Mouse (Mus musculus) thymus, adult 2 months (tissue): ENCODE results near the gene Auts2.

Experiments used
- CTCF ChIP-seq: fragments of 200-500 bp; IDR thresholded peaks from 2 replicates; pipeline ENCODE4 v1.5.1; 2012; ENCODE audit warnings: mild to moderate bottlenecking, control low read depth, low read length, moderate library complexity, borderline replicate concordance; ENCODE audit not compliant: control insufficient read depth, poor library complexity, insufficient read depth; ENCODE audit errors: extremely low read depth
- POLR2A ChIP-seq: fragments of 200-500 bp; IDR thresholded peaks from 2 replicates; pipeline ENCODE4 v1.6.1; 2012; ENCODE audit warnings: mild to moderate bottlenecking, low read length, control low read depth, moderate library complexity; ENCODE audit not compliant: control insufficient read depth, poor library complexity, insufficient read depth; ENCODE audit errors: extremely low read depth

DNA sequence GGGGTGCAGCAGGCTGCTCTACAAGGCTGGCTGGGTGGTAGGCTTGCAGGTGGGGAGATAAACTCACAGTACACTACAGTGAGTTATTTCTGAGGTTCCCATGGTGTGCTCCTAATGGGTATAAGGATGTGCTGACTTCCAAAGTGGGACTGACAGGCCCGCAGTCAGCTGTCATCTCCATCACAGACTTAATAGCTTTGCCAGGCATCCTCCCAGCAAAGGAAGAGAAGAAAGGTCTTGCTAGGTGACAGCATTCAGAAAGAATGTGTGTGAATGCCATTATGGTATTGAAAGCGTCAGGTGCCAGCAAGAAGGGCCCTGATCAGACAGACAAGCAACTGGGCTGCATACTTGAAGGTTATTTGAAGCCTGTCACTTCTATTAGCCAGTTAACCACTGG, 900.4 kb downstream of the Auts2 start:
- TF ChIP-seq CTCF: no peak
- TF ChIP-seq POLR2A: no peak
